Mouse (Mus musculus) adrenal gland, adult 2 months (tissue): ENCODE data around the gene Ceacam9. TPM values are rescaled to one million over a fixed set of nuclear protein-coding genes. Genes with fewer than 3 reads are reported as not detected.
"Not testable (repeated sequence)": the region's sequence is repeated elsewhere in the genome, so short reads cannot be mapped to it uniquely, and the experiment has no call there.

Source experiments
- DNase-seq: peaks from one replicate; pipeline ENCODE4 v3.0.0; 2021
- long read RNA-seq: library from polyadenylated mRNA; stranded (forward); transcript quantifications from one replicate; pipeline ENCODE4 v2.0.0, GENCODE M21; 2021
- polyA plus RNA-seq: library from polyadenylated mRNA; depleted of rRNA; stranded (reverse); fragments of >200 nt; gene quantifications from 2 replicates; pipeline ENCODE4 v1.2.3, GENCODE M21; 2012; rRNA removed
- total RNA-seq, 2 experiments: library from RNA; stranded (reverse); gene quantifications; 2 replicates each; pipeline ENCODE4 v1.2.3; 2021

Gene Ceacam9
- total RNA-seq (not detected), polyA plus RNA-seq (not detected in 2 replicates)
- long read RNA-seq = 0 reads

GRCm38 (mm10) chr7:16721629-16722028, at the start of gene Ceacam9:
TSS of gene Ceacam9 (plus strand) at chr7:16721929.
- DNase-seq = no peak

- DNase-seq = no peak
Measured at GRCm38 (mm10) chr7:16673823-16674222, 47.9 kb upstream of the Ceacam9 start.

GRCm38 (mm10) chr7:16674699-16675098, 47.0 kb upstream of the Ceacam9 start:
- not testable (repeated sequence) for DNase-seq

- no peak for DNase-seq
Measured at GRCm38 (mm10) chr7:16675605-16676004, 46.1 kb upstream of the Ceacam9 start, which contains the start of gene Ceacam15. TSS of gene Ceacam15 (minus strand) at chr7:16675705.

- DNase-seq = not testable (repeated sequence)
Measured at GRCm38 (mm10) chr7:16680194-16680593, 41.5 kb upstream of the Ceacam9 start.

- no peak for DNase-seq
Measured at GRCm38 (mm10) chr7:16689196-16689595, 32.5 kb upstream of the Ceacam9 start.

- peak; percentile 27 for DNase-seq
Measured at GRCm38 (mm10) chr7:16695025-16695424, 26.7 kb upstream of the Ceacam9 start.

- peak; percentile 11 for DNase-seq
Measured at GRCm38 (mm10) chr7:16699042-16699441, 22.7 kb upstream of the Ceacam9 start.

- no peak for DNase-seq
Measured at GRCm38 (mm10) chr7:16700583-16700982, 21.1 kb upstream of the Ceacam9 start.

- no peak for DNase-seq
Measured at GRCm38 (mm10) chr7:16706385-16706784, 15.3 kb upstream of the Ceacam9 start.

GRCm38 (mm10) chr7:16708244-16708643, 13.5 kb upstream of the Ceacam9 start:
- no peak for DNase-seq

- DNase-seq = no peak
Measured at GRCm38 (mm10) chr7:16710604-16711003, 11.1 kb upstream of the Ceacam9 start.

GRCm38 (mm10) chr7:16712633-16713415, 8.9 kb upstream of the Ceacam9 start:
- no peak for DNase-seq

- not testable (repeated sequence) for DNase-seq
Measured at GRCm38 (mm10) chr7:16716456-16717152, 5.1 kb upstream of the Ceacam9 start.

- not testable (repeated sequence) for DNase-seq
Measured at GRCm38 (mm10) chr7:16722490-16722889, 761 bp downstream of the Ceacam9 start.

- DNase-seq = peak; percentile 61
Measured at GRCm38 (mm10) chr7:16728596-16729348, 7.0 kb downstream of the Ceacam9 start.

GRCm38 (mm10) chr7:16729563-16729962, 7.8 kb downstream of the Ceacam9 start:
- DNase-seq = peak; percentile 20

- no peak for DNase-seq
Measured at GRCm38 (mm10) chr7:16730791-16731190, 9.1 kb downstream of the Ceacam9 start.

GRCm38 (mm10) chr7:16731893-16732422, 10.2 kb downstream of the Ceacam9 start:
- no peak for DNase-seq

GRCm38 (mm10) chr7:16737606-16738072, 15.9 kb downstream of the Ceacam9 start:
- no peak for DNase-seq

- peak; percentile 97 for DNase-seq
Measured at GRCm38 (mm10) chr7:16738073-16738696, 16.5 kb downstream of the Ceacam9 start, which contains the start of gene Ap2s1. TSS of gene Ap2s1 (plus strand) at chr7:16738410.
